Mouse (Mus musculus) thymus, adult 2 months (tissue): Measurements from ENCODE around the gene Gng12.

Source experiments
- CTCF ChIP-seq: fragments of 200-500 bp; IDR thresholded peaks from 2 replicates; pipeline ENCODE4 v1.5.1; 2012; ENCODE audit warnings: mild to moderate bottlenecking, control low read depth, low read length, moderate library complexity, borderline replicate concordance; ENCODE audit not compliant: control insufficient read depth, poor library complexity, insufficient read depth; ENCODE audit errors: extremely low read depth
- POLR2A ChIP-seq: fragments of 200-500 bp; IDR thresholded peaks from 2 replicates; pipeline ENCODE4 v1.6.1; 2012; ENCODE audit warnings: mild to moderate bottlenecking, low read length, control low read depth, moderate library complexity; ENCODE audit not compliant: control insufficient read depth, poor library complexity, insufficient read depth; ENCODE audit errors: extremely low read depth

DNA sequence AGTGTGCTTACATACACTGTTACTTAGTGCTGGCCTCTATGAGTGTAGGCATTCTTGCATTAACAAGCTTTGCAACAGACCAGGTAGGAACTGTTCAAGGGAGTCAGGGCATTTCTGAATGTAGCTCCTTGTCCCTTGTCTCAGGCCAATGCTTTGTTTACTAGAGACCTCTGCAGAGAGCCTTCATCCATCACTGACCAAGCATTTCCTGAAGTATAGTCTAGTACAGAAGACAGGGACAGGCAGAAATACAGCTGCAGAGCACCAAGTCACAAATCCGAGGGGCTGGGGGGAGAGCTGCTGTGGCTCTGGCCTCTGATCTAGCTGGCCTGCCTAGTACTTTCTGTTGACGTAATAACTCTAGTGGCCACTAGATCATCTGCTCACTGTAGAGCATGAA is 71.6 kb downstream of the Gng12 start:
- no peak for TF ChIP-seq CTCF
- TF ChIP-seq POLR2A = no peak
